Mouse (Mus musculus): ENCODE measurements around the gene Pdcl2.
A peak's percentile ranks its signal among the peaks of the same experiment; 100 is the strongest.

The Pdcl2 gene

GRCm38 (mm10) chr5:76330953-76331352 is at the start of gene Pdcl2:
Gene Pdcl2 (minus strand): TSS chr5:76331156.
- DNase-seq (ENCODE audit: low read depth, low spot score) = peak; percentile 91

GRCm38 (mm10) chr5:76379216-76379615 is 48.3 kb upstream of the Pdcl2 start:
- peak; percentile 24 for DNase-seq (ENCODE audit: low read depth, low spot score)

GRCm38 (mm10) chr5:76369215-76369840 is 38.4 kb upstream of the Pdcl2 start:
- DNase-seq (ENCODE audit: low read depth, low spot score) = peak; percentile 81

GRCm38 (mm10) chr5:76365406-76365805 is 34.5 kb upstream of the Pdcl2 start:
- DNase-seq (ENCODE audit: low read depth, low spot score) = peak; percentile 83

- DNase-seq (ENCODE audit: low read depth, low spot score) = no peak
Measured at GRCm38 (mm10) chr5:76363453-76364104, 32.6 kb upstream of the Pdcl2 start, which contains the start of gene Nmu. Gene Nmu (minus strand): TSS chr5:76363788.

- DNase-seq (ENCODE audit: low read depth, low spot score) = no peak
Measured at GRCm38 (mm10) chr5:76360786-76361185, 29.8 kb upstream of the Pdcl2 start.

GRCm38 (mm10) chr5:76360057-76360456 is 29.1 kb upstream of the Pdcl2 start:
- DNase-seq (ENCODE audit: low read depth, low spot score) = no peak

GRCm38 (mm10) chr5:76351953-76352611 is 21.1 kb upstream of the Pdcl2 start:
- no peak for DNase-seq (ENCODE audit: low read depth, low spot score)

GRCm38 (mm10) chr5:76351537-76351936 is 20.6 kb upstream of the Pdcl2 start:
- no peak for DNase-seq (ENCODE audit: low read depth, low spot score)

- DNase-seq (ENCODE audit: low read depth, low spot score) = no peak
Measured at GRCm38 (mm10) chr5:76346137-76346536, 15.2 kb upstream of the Pdcl2 start.

- DNase-seq (ENCODE audit: low read depth, low spot score) = no peak
Measured at GRCm38 (mm10) chr5:76340931-76341330, 10.0 kb upstream of the Pdcl2 start.

- DNase-seq (ENCODE audit: low read depth, low spot score) = no peak
Measured at GRCm38 (mm10) chr5:76337100-76337499, 6.1 kb upstream of the Pdcl2 start.

GRCm38 (mm10) chr5:76333833-76334232 is 2.9 kb upstream of the Pdcl2 start:
- DNase-seq (ENCODE audit: low read depth, low spot score) = peak; percentile 20

GRCm38 (mm10) chr5:76327296-76327695 is 3.7 kb downstream of the Pdcl2 start:
- DNase-seq (ENCODE audit: low read depth, low spot score) = no peak

- no peak for DNase-seq (ENCODE audit: low read depth, low spot score)
Measured at GRCm38 (mm10) chr5:76325113-76325512, 5.8 kb downstream of the Pdcl2 start.

GRCm38 (mm10) chr5:76321249-76322196 is 9.4 kb downstream of the Pdcl2 start:
- DNase-seq (ENCODE audit: low read depth, low spot score) = peak; percentile 96

GRCm38 (mm10) chr5:76308206-76308605 is 22.8 kb downstream of the Pdcl2 start:
- no peak for DNase-seq (ENCODE audit: low read depth, low spot score)

- no peak for DNase-seq (ENCODE audit: low read depth, low spot score)
Measured at GRCm38 (mm10) chr5:76306261-76306660, 24.7 kb downstream of the Pdcl2 start.

GRCm38 (mm10) chr5:76305616-76306015 is 25.3 kb downstream of the Pdcl2 start:
- DNase-seq (ENCODE audit: low read depth, low spot score) = peak; percentile 19

GRCm38 (mm10) chr5:76304452-76305341 is 26.3 kb downstream of the Pdcl2 start, which contains the start of gene Clock:
Gene Clock (minus strand): TSS chr5:76304792.
- peak; percentile 83 for DNase-seq (ENCODE audit: low read depth, low spot score)
